Mouse (Mus musculus): ENCODE data around the gene Zfp518b. TPM values are rescaled to one million over a fixed set of nuclear protein-coding genes. Genes with fewer than 3 reads are reported as not detected.
A peak's percentile ranks its signal among the peaks of the same experiment; 100 is the strongest.

Gene Zfp518b
- total RNA-seq, 4 experiments from 2014 or later: 3.9 to 6.4 (median 4.6) TPM

DNA sequence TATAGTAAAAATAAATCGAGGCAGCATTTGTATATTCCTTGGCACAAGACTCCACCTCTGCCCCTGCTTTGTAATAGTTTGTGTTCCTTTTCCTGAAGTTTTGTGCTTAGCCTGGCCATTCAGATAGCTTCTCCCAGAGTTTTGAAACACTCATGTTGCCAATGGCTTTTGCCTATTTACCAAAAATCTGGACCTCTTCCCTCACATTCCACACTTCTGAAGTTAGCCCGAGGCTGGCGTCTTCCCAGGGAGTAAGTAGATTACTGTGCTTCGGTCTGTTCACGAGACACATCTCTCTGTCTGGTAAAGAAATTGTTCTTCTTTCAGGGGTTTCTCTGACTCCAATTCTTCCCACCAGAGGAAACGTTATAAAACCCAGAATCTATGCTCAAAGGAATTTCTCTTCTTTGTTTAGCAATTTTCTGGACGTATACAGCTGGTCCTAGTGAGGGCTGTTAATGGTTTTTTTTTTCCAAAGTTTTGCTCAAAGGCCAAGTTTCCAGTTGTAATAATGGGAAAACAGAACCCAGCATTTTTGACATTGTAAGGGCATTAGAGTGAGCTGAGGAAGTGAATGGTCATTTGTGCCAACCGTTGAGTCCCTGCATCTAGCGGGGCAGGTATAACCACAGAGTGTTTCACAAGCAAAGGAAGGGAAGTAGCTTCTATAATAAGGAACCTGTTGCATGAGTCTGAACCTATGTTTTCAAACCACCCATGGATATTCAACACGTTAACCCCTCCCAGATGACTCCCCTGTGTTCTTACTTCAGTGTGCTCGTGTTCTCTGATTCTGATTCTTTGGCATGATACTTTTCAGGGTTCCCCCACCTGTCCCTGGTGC lies 50.1 kb downstream of the Zfp518b start:
- peak; percentile 7 for DNase-seq (ENCODE audit: low spot score)

DNA sequence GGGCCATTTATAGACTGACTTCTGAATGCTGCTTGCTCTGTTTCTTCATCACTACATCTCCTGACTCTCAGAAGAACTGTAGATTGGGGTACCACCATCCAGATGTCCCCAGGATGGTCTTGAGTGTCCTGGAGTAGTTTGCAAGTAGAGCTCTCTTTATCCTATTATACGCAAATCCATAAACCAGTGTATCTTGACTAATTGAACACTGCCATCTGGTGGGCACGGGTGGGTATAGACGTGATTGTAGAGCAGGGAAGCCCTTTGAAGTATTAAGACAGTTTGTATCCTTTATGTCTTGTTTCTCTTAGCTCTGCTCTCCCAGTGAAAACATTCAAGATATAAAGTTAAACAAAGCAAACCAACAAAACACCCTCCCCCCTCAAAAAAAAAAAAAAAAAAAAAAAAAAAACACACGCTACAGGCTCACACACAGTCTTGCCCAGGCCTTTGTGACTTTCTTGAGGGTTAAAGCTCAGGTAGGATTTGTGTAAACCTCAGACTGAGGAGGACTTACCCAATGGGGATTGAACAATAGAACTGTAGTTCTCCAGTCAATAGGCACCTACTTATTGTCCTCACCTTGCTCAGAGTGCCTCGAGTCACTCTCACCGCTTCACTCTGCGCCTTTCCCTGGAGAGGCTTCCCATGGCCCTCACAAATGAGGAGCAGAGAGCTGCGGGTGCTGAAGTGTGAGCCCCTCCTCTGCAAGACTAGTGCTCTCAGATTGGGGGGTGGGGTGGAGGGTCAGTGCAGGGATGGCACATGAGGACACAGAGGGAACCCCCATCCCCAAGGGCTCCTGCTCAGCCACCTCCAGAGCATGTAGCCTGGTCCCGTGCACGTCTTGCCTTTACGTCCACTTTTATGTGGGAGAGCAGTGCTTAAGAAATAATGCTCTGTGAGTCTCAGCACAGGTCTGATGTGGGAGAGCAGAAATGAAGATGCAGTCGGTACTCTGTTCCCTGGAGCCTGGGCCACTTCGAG lies 51.9 kb downstream of the Zfp518b start:
- peak; percentile 70 for DNase-seq (ENCODE audit: low spot score)

DNA sequence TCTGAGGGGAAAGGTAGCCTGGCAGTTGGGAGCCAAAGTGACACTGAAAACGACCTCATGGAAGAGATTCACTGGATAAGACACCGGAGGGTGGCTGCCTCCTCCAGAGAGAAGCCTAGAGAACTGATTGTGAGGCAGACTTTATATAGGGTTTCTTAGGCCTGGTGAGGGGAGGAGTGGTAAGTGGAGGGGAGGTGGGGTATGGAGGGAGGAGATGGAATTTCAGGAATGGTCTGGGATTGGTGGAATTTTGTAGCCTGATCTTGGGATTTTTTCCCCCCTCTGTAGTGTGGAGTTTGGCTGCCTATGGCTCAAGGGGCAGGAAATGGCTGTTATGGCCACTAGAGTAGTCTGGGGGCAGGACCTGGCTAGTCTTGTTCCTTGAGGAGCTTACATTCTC lies 56.6 kb downstream of the Zfp518b start:
- DNase-seq (ENCODE audit: low spot score): no peak

DNA sequence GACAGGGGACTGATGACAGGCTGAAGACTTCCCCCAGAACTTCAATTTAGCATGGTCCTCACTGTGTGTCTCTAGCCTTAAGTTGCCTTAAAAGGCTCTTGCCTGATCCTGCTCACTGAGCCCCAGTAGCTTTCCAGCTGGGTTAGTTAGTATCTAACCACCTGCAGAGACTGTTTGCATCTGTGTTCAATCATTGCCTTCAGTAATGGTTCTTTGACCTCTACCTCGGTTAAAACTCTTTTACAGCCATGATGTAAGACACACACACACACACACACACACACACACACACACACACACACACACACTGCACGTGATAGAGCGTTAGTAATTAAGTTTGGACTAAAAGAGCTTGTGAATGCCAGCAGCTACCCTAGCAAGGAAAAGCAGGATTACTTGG lies 57.7 kb downstream of the Zfp518b start:
- DNase-seq (ENCODE audit: low spot score): no peak

DNA sequence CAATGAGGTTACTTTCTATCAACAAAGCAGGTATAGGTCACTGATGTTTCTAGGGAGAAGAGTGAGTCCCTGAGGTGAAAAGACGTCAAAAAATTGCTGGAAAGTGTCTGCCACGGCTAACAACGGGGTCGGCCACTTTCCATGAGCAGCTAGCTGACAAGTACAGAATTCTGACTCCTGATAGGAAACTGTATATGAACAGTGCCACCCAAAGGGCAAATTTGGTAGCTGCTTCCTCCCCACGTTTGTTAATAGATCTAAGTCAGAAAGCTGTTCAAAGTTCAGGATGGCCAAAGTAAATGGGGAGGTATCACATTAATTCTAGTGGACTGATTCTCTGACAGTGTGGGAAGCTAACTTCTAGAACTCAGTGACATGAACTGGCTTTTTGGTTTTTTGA lies 63.8 kb downstream of the Zfp518b start:
- DNase-seq (ENCODE audit: low spot score): peak; percentile 19

DNA sequence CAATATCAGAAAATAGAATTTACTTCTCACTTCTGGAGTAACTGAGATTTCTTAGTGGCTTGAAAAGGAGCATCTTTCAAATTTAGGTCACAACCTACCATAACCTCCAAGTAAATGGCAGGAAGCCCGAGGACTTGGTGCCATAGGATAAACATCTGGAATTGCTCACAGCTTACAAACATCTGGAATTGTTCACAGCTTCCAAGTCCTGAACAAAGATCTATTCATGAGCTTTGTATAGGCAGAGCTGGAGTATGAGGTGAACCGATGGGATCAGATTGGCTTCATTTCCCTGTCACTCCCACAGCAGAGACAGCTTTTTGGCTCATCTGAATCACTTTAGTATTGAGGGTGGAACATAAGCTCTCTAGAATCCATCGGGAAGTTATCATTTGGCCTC lies 65.7 kb downstream of the Zfp518b start:
- DNase-seq (ENCODE audit: low spot score): no peak

Other genes starting within 250 kb of the Zfp518b start
- 1 to 10 TPM in 3 of 4 experiments, under 1 TPM in 1; 0.94 to 2.1 (median 1.6) TPM for gene Slc2a9, start 181.7 kb downstream of the Zfp518b start, total RNA-seq (2022)
- 100 to 1,000 TPM; 109 to 129 (median 118) TPM for gene Wdr1, start 121.6 kb downstream of the Zfp518b start, total RNA-seq (2022)
- gene Clnk, start 192.0 kb upstream of the Zfp518b start, total RNA-seq (2022): not detected